Mouse (Mus musculus) gastrocnemius, postnatal 36 days (tissue): Measurements from ENCODE around the gene Pafah2. TPM values are rescaled to one million over a fixed set of nuclear protein-coding genes. Genes with fewer than 3 reads are reported as not detected.
A peak's percentile ranks its signal among the peaks of the same experiment; 100 is the strongest.

Experiments used
- DNase-seq, 2 experiments: peaks; one replicate each; pipeline ENCODE4 v3.0.0; 2022
- intact Hi-C: fragments of 180-260 bp; cut with DNase I; formaldehyde crosslinking; loops from one replicate; pipeline ENCODE4 v1.15.1; 2025
- total RNA-seq, 2 experiments: library from RNA; stranded (reverse); gene quantifications; 2 replicates each; pipeline ENCODE4 v1.2.3; 2021

The Pafah2 gene
- total RNA-seq, 2 experiments from 2014 or later: 1.8 to 4.0 TPM

GRCm38 (mm10) chr4:134451484-134451883 is 55.4 kb downstream of the Pafah2 start:
- no peak for DNase-seq
- intact Hi-C loops: no loop called here

GRCm38 (mm10) chr4:134453619-134454400 is 57.7 kb downstream of the Pafah2 start:
- intact Hi-C loops: no loop called here
- no peak for DNase-seq

GRCm38 (mm10) chr4:134455310-134455709 is 59.2 kb downstream of the Pafah2 start:
- intact Hi-C loops: no loop called here

GRCm38 (mm10) chr4:134457130-134457825 is 61.2 kb downstream of the Pafah2 start:
- DNase-seq: no peak
- intact Hi-C loops: no loop called here

More at GRCm38 (mm10) chr4:134455310-134455709, 59.2 kb downstream of the Pafah2 start:
- DNase-seq: no peak

- intact Hi-C loops: no loop called here
Observed at GRCm38 (mm10) chr4:134458856-134459255, 62.7 kb downstream of the Pafah2 start.

GRCm38 (mm10) chr4:134460277-134460676 is 64.2 kb downstream of the Pafah2 start:
- intact Hi-C loops: no loop called here
- DNase-seq: no peak

More at GRCm38 (mm10) chr4:134458856-134459255, 62.7 kb downstream of the Pafah2 start:
- no peak for DNase-seq

- no peak for DNase-seq
Observed at GRCm38 (mm10) chr4:134461252-134461651, 65.1 kb downstream of the Pafah2 start.

GRCm38 (mm10) chr4:134465789-134466188 is 69.7 kb downstream of the Pafah2 start:
- intact Hi-C loops: no loop called here
- no peak for DNase-seq

More at GRCm38 (mm10) chr4:134461252-134461651, 65.1 kb downstream of the Pafah2 start:
- intact Hi-C loops: no loop called here

- intact Hi-C loops: no loop called here
Observed at GRCm38 (mm10) chr4:134466381-134467262, 70.5 kb downstream of the Pafah2 start.

GRCm38 (mm10) chr4:134467435-134468214 is 71.5 kb downstream of the Pafah2 start:
- DNase-seq: no peak
- intact Hi-C loops: loop anchor here (2.0 kb wide), 1 partner anchor 71 kb away; the partner anchor contains the start of gene Pafah2

More at GRCm38 (mm10) chr4:134466381-134467262, 70.5 kb downstream of the Pafah2 start:
- DNase-seq: no peak

GRCm38 (mm10) chr4:134468215-134468575 is 72.1 kb downstream of the Pafah2 start, which contains the start of gene Stmn1:
Gene Stmn1 (plus strand): TSS chr4:134468320.
- DNase-seq: peak; percentile 85 to 87
- intact Hi-C loops: loop anchor here (2.0 kb wide), 1 partner anchor 71 kb away; the partner anchor contains the start of gene Pafah2

GRCm38 (mm10) chr4:134468578-134469266 is 72.6 kb downstream of the Pafah2 start:
- intact Hi-C loops: loop anchor here (2.0 kb wide), 1 partner anchor 72 kb away; the partner anchor contains the start of gene Pafah2
- DNase-seq: peak; percentile 85 to 91

GRCm38 (mm10) chr4:134469341-134469796 is 73.2 kb downstream of the Pafah2 start:
- DNase-seq: no peak
- intact Hi-C loops: loop anchor here (2.0 kb wide), 1 partner anchor 73 kb away; the partner anchor contains the start of gene Pafah2

GRCm38 (mm10) chr4:134469985-134470384 is 73.9 kb downstream of the Pafah2 start:
- intact Hi-C loops: loop anchor here (2.0 kb wide), 1 partner anchor 73 kb away; the partner anchor contains the start of gene Pafah2
- DNase-seq: no peak

GRCm38 (mm10) chr4:134471469-134471868 is 75.3 kb downstream of the Pafah2 start:
- intact Hi-C loops: no loop called here
- no peak for DNase-seq

- DNase-seq: no peak
- intact Hi-C loops: no loop called here
Observed at GRCm38 (mm10) chr4:134473764-134474163, 77.6 kb downstream of the Pafah2 start.

GRCm38 (mm10) chr4:134474240-134474639 is 78.1 kb downstream of the Pafah2 start:
- DNase-seq: no peak

GRCm38 (mm10) chr4:134476899-134477298 is 80.8 kb downstream of the Pafah2 start:
- intact Hi-C loops: loop anchor here (5.0 kb wide), 1 partner anchor 225 kb away; the partner anchor contains the start of gene Grrp1
- no peak for DNase-seq

More at GRCm38 (mm10) chr4:134474240-134474639, 78.1 kb downstream of the Pafah2 start:
- intact Hi-C loops: no loop called here
